Mouse (Mus musculus): ENCODE measurements around the gene D11Wsu47e.

GRCm38 (mm10) chr11:113673614-113674013 is 10.6 kb upstream of the D11Wsu47e start:
- TF ChIP-seq CTCF (IDR thresholded peaks at IDR 0.05; ENCODE audit: control insufficient read depth, insufficient read depth, insufficient read length), result no peak
- no peak for TF ChIP-seq MYOG (IDR thresholded peaks at IDR 0.05; ENCODE audit: control insufficient read depth, extremely low read depth, insufficient read length)
- no peak for TF ChIP-seq USF1 (IDR thresholded peaks at IDR 0.05; ENCODE audit: low read depth)
- no peak for TF ChIP-seq MAX (IDR thresholded peaks at IDR 0.05)
- TF ChIP-seq CEBPB (IDR thresholded peaks at IDR 0.05; ENCODE audit: low read depth), result no peak

Measured in C2C12 (cell line).